Mouse (Mus musculus) kidney, postnatal 0 days (tissue): ENCODE results near the gene Ift43. TPM values are rescaled to one million over a fixed set of nuclear protein-coding genes. Genes with fewer than 3 reads are reported as not detected.

Source experiments
- ATAC-seq: fragments of 200-750 bp; cut with Nextera tagmentation; replicated peaks from 2 replicates; pipeline ENCODE4 v1.8.0; 2017; ENCODE audit warnings: low read depth, moderate number of reproducible peaks, moderate TSS enrichment, moderate library complexity; ENCODE audit not compliant: low FRiP score
- DNase-seq: peaks from one replicate; pipeline ENCODE4 v3.0.0-alpha.2; 2016; ENCODE audit warnings: low spot score
- H3K27ac ChIP-seq: fragments of 300-500 bp; sonication (generic); 2 replicates; pipeline ENCODE4 v1.5.1; 2014; ENCODE audit warnings: mild to moderate bottlenecking
- H3K27me3 ChIP-seq: fragments of 300-500 bp; sonication (generic); 2 replicates; pipeline ENCODE4 v1.6.1; 2014; ENCODE audit warnings: low read length, mixed read lengths; ENCODE audit not compliant: insufficient read depth
- H3K36me3 ChIP-seq: fragments of 300-500 bp; sonication (generic); 2 replicates; pipeline ENCODE4 v1.6.1; 2014; ENCODE audit warnings: low read length, mixed read lengths; ENCODE audit not compliant: insufficient read depth
- H3K4me1 ChIP-seq: fragments of 300-500 bp; sonication (generic); replicated peaks from 2 replicates; pipeline ENCODE4 v1.6.1; 2014; ENCODE audit warnings: antibody characterized with exemption, low read length, mixed read lengths; ENCODE audit not compliant: insufficient read depth
- H3K4me2 ChIP-seq: fragments of 300-500 bp; sonication (generic); 2 replicates; pipeline ENCODE4 v1.6.1; 2014; ENCODE audit warnings: mild to moderate bottlenecking, low read length, moderate library complexity, mixed read lengths
- H3K4me3 ChIP-seq: fragments of 300-500 bp; sonication (generic); replicated peaks from 2 replicates; pipeline ENCODE4 v1.5.1; 2014; ENCODE audit warnings: low read depth, low read length
- H3K9ac ChIP-seq: fragments of 300-500 bp; sonication (generic); 2 replicates; pipeline ENCODE4 v1.6.1; 2014; ENCODE audit warnings: low read depth, low read length
- H3K9me3 ChIP-seq: fragments of 300-500 bp; sonication (generic); replicated peaks from 2 replicates; pipeline ENCODE4 v1.6.1; 2016; ENCODE audit warnings: low read length, inconsistent platforms, mixed read lengths
- CTCF ChIP-seq: IDR thresholded peaks from 2 replicates; pipeline ENCODE4 v1.5.1; 2016; ENCODE audit warnings: antibody characterized with exemption, low read depth, mild to moderate bottlenecking, moderate library complexity
- WGBS: fragments of 180-500 bp; shearing (Covaris S2); extraction: QIAGEN DNeasy Blood & Tissue Kit; methylation state at CpG from one replicate; pipeline ENCODE4 v1.1.7; 2014; 5-methylcytosine and 5-hydroxymethylcytosine counted together
- polyA plus RNA-seq: library from polyadenylated mRNA; unstranded; fragments of >200 nt; fragmentation: Nextera tagmentation; extraction: Ambion mirVana; gene quantifications from 2 replicates; pipeline ENCODE4 v1.2.1, GENCODE M21; 2015

Gene Ift43
- polyA plus RNA-seq, 1 experiment from 2014 or later, result 87.3 TPM

- TF ChIP-seq CTCF, result no peak
- 83% methylated on average over 9 of the region's 9 CpGs for WGBS
- Histone ChIP-seq H3K9me3 (no peaks in the 10 kb centered on the region), H3K36me3 (no peaks in the 10 kb centered on the region), H3K27ac (no peak overlapping the region), H3K27me3 (no peaks in the 10 kb centered on the region), H3K4me3 (no peak overlapping the region), H3K4me1 (peaks cover 12% of the 10 kb centered on the region; the same call in 1 of the 2 replicates), H3K4me2 (no peak overlapping the region), H3K9ac (no peak overlapping the region)
- ATAC-seq, result no peak
- no peak for DNase-seq
Measured at GRCm38 (mm10) chr12:86106086-86106485, 23.7 kb downstream of the Ift43 start.

- ATAC-seq (no peak), DNase-seq (no peak)
- Histone ChIP-seq H3K4me1 (peaks cover 12% of the 10 kb centered on the region; the same call in 1 of the 2 replicates), H3K27me3 (no peaks in the 10 kb centered on the region), H3K4me3 (no peak overlapping the region), H3K9ac (no peak overlapping the region), H3K36me3 (no peaks in the 10 kb centered on the region), H3K27ac (no peak overlapping the region), H3K9me3 (no peaks in the 10 kb centered on the region), H3K4me2 (no peak overlapping the region)
- 73% methylated on average over 7 of the region's 7 CpGs for WGBS
- TF ChIP-seq CTCF, result no peak
Measured at GRCm38 (mm10) chr12:86107645-86108044, 25.3 kb downstream of the Ift43 start.

- no peak overlapping the region for H3K4me2 ChIP-seq
- no peak for TF ChIP-seq CTCF
- DNase-seq (peak; percentile 70), ATAC-seq (no peak)
- WGBS, result 53% methylated on average over 4 of the region's 4 CpGs
- H3K9me3 ChIP-seq, result no peaks in the 10 kb centered on the region
- H3K36me3 ChIP-seq, result 0 out of 2 replicates have a peak, but pooled peaks cover 3% of the 10 kb centered on the region
- H3K27ac ChIP-seq, result peak overlapping the region; percentile 10; the same call in 1 of the 2 replicates
- H3K4me3 ChIP-seq, result no peak overlapping the region
- peaks cover 3% of the 10 kb centered on the region; the same call in 1 of the 2 replicates for H3K4me1 ChIP-seq
- no peak overlapping the region for H3K9ac ChIP-seq
- no peaks in the 10 kb centered on the region for H3K27me3 ChIP-seq
Measured at GRCm38 (mm10) chr12:86109531-86109930, 27.2 kb downstream of the Ift43 start.

GRCm38 (mm10) chr12:86110637-86111036 lies 28.3 kb downstream of the Ift43 start:
- 85% methylated on average over 2 of the region's 2 CpGs for WGBS
- peak; percentile 37 for DNase-seq
- TF ChIP-seq CTCF, result peak; percentile 66
- 0 out of 2 replicates have a peak, but pooled peaks cover 3% of the 10 kb centered on the region for H3K36me3 ChIP-seq
- no peaks in the 10 kb centered on the region for H3K9me3 ChIP-seq
- H3K4me2 ChIP-seq, result no peak overlapping the region
- no peak overlapping the region for H3K27ac ChIP-seq
- no peaks in the 10 kb centered on the region for H3K27me3 ChIP-seq
- H3K9ac ChIP-seq, result no peak overlapping the region
- no peak for ATAC-seq
- H3K4me1 ChIP-seq, result peaks cover under 1% of the 10 kb centered on the region; the same call in 1 of the 2 replicates
- H3K4me3 ChIP-seq, result no peak overlapping the region

GRCm38 (mm10) chr12:86116295-86116835 lies 34.0 kb downstream of the Ift43 start:
- no peak overlapping the region for H3K4me3 ChIP-seq
- H3K4me1 ChIP-seq, result no peaks in the 10 kb centered on the region
- H3K4me2 ChIP-seq, result no peak overlapping the region
- 0 out of 2 replicates have a peak, but pooled peaks cover 3% of the 10 kb centered on the region for H3K36me3 ChIP-seq
- no peaks in the 10 kb centered on the region for H3K9me3 ChIP-seq
- no peak for DNase-seq
- TF ChIP-seq CTCF, result no peak
- 83% methylated on average over 15 of the region's 15 CpGs for WGBS
- H3K9ac ChIP-seq, result no peak overlapping the region
- ATAC-seq, result no peak
- H3K27ac ChIP-seq, result no peak overlapping the region
- no peaks in the 10 kb centered on the region for H3K27me3 ChIP-seq

- no peak overlapping the region for H3K9ac ChIP-seq
- H3K27me3 ChIP-seq, result no peaks in the 10 kb centered on the region
- 0 out of 2 replicates have a peak, but pooled peaks cover 5% of the 10 kb centered on the region for H3K4me1 ChIP-seq
- DNase-seq (no peak), ATAC-seq (no peak)
- no peaks in the 10 kb centered on the region for H3K36me3 ChIP-seq
- no peak overlapping the region for H3K4me2 ChIP-seq
- no peak overlapping the region for H3K4me3 ChIP-seq
- no peak for TF ChIP-seq CTCF
- WGBS, result 80% methylated on average over 6 of the region's 6 CpGs
- no peaks in the 10 kb centered on the region for H3K9me3 ChIP-seq
- no peak overlapping the region for H3K27ac ChIP-seq
Measured at GRCm38 (mm10) chr12:86124016-86124415, 41.7 kb downstream of the Ift43 start.
